Mouse (Mus musculus) thymus, adult 2 months (tissue): ENCODE measurements around the gene Fbxo47.

Source experiments
- CTCF ChIP-seq: fragments of 200-500 bp; IDR thresholded peaks from 2 replicates; pipeline ENCODE4 v1.5.1; 2012; ENCODE audit warnings: mild to moderate bottlenecking, control low read depth, low read length, moderate library complexity, borderline replicate concordance; ENCODE audit not compliant: control insufficient read depth, poor library complexity, insufficient read depth; ENCODE audit errors: extremely low read depth
- POLR2A ChIP-seq: fragments of 200-500 bp; IDR thresholded peaks from 2 replicates; pipeline ENCODE4 v1.6.1; 2012; ENCODE audit warnings: mild to moderate bottlenecking, low read length, control low read depth, moderate library complexity; ENCODE audit not compliant: control insufficient read depth, poor library complexity, insufficient read depth; ENCODE audit errors: extremely low read depth

- TF ChIP-seq CTCF (no peak), POLR2A (no peak)
Measured at GRCm38 (mm10) chr11:97808621-97809234, 75.2 kb downstream of the Fbxo47 start.
